24 mouse cellular contexts compared by ENCODE assay signal in genomic region chr5:17321501-17321900, GRCm38 (mm10). TPM values are rescaled to one million over a fixed set of nuclear protein-coding genes. Genes with fewer than 3 reads are reported as not detected.
"Had no signal": no experiment of that assay in that cellular context is flagged by ENCODE, and none has a peak within 500 bp of the region (broad histone marks: within the 10 kb centered on the region; RNA-seq: fewer than 3 reads in every experiment).

No protein-coding gene starts in this region.

- H3K27me3 ChIP-seq: liver, embryonic 12.5 days; lung, embryonic 15.5 days; midbrain, embryonic 12.5 days; neural tube, embryonic 13.5 days; stomach, embryonic 15.5 days had no signal

- H3K4me2 ChIP-seq: liver, embryonic 12.5 days; lung, embryonic 15.5 days; midbrain, embryonic 12.5 days; neural tube, embryonic 13.5 days; stomach, embryonic 15.5 days had no signal

- H3K4me3 ChIP-seq: liver, embryonic 12.5 days; lung, embryonic 15.5 days; midbrain, embryonic 10.5 days; midbrain, embryonic 12.5 days; myocyte; neural tube, embryonic 13.5 days; stomach, embryonic 15.5 days had no signal

- DNase-seq: lung, adult 18-20 months; lung, postnatal 14 days; lung, postnatal 4 days; midbrain, embryonic 14.5 days; right cerebral cortex, postnatal 14 days; thymus, adult 2 months; thymus, postnatal 25 days; thymus, postnatal 4 days had no signal

- H3K9me3 ChIP-seq: liver, embryonic 12.5 days; lung, embryonic 15.5 days; midbrain, embryonic 10.5 days; midbrain, embryonic 12.5 days; neural tube, embryonic 13.5 days; stomach, embryonic 15.5 days had no signal

- H3K9ac ChIP-seq: liver, embryonic 12.5 days; liver, embryonic 14.5 days; lung, embryonic 15.5 days; midbrain, embryonic 12.5 days; neural tube, embryonic 13.5 days; stomach, embryonic 15.5 days had no signal

- ATAC-seq: liver, embryonic 12.5 days; midbrain, embryonic 16.5 days had no signal

- H3K36me3 ChIP-seq: liver, embryonic 12.5 days; lung, embryonic 15.5 days; midbrain, embryonic 10.5 days; midbrain, embryonic 12.5 days; neural tube, embryonic 13.5 days; stomach, embryonic 15.5 days had no signal

- H3K27ac ChIP-seq: liver, embryonic 12.5 days; liver, embryonic 14.5 days; lung, embryonic 15.5 days; midbrain, embryonic 10.5 days; midbrain, embryonic 12.5 days; neural tube, embryonic 13.5 days; stomach, embryonic 15.5 days; stomach, postnatal 0 days had no signal

- H3K4me1 ChIP-seq: liver, embryonic 12.5 days; lung, embryonic 15.5 days; midbrain, embryonic 10.5 days; midbrain, embryonic 12.5 days; neural tube, embryonic 13.5 days; stomach, embryonic 15.5 days had no signal

RNA-seq across cellular contexts. Expression of gene Speer4f2, which starts 51.5 kb away (rescaled TPM):
- total RNA-seq: megakaryocyte, adult 5-6 weeks; megakaryocyte-erythroid progenitor cell, adult 5-6 weeks; neutrophil, adult 5-6 weeks had no signal
- polyA plus RNA-seq: liver, embryonic 12.5 days; liver, embryonic 14.5 days; liver, embryonic 16.5 days; lung, embryonic 15.5 days; midbrain, embryonic 10.5 days; midbrain, embryonic 12.5 days; midbrain, embryonic 14.5 days; midbrain, embryonic 16.5 days; myocyte; neural tube, embryonic 11.5 days; neural tube, embryonic 13.5 days; spleen, adult 2 months; stomach, embryonic 15.5 days; stomach, postnatal 0 days; thymus, adult 2 months had no signal
